Mouse (Mus musculus): Measurements from ENCODE around the gene Gm20503.

The Gm20503 gene

DNA sequence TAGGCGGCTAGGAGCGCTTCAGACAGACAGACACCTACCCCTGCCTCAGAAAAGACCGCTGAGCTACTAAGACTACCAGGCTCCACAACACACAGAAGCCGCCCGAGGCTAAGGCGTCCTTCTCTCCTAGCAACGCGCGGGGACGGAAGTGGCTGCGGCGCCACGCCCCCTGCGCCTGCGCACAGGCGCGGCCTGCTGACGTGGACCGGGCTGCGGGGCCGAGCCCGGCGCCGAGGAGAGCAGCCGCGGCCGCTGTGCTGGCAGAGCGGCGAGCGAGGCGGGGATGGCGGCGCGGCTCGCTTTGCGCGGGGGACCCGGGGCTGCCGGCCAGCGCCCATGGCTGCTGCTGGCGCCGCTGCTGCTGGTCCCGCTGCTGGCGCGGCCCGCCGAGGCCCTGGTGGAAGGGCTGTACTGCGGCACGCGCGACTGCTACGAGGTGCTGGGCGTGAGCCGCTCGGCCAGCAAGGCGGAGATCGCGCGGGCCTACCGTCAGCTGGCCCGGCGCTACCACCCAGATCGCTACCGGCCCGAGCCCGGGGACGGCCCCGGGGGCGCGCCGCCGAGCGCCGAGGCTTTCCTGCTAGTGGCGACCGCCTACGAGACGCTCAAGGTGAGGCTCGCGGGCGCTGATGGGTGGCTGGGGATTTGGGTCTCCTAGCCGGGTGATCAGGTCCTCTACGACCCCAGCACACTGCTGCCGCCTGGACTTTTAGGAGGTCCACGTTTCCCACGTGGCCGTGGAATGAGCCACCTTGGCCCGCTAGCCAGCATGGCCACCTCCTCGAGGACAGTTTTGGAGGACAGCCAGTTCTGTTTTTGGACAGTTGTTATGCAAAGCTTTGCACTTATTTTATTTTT, at the start of gene Gm20503:
Gm20503 (plus strand) TSS at position 263 of the 858 bp plus-strand sequence.
- DNase-seq, result peak; percentile 95

DNA sequence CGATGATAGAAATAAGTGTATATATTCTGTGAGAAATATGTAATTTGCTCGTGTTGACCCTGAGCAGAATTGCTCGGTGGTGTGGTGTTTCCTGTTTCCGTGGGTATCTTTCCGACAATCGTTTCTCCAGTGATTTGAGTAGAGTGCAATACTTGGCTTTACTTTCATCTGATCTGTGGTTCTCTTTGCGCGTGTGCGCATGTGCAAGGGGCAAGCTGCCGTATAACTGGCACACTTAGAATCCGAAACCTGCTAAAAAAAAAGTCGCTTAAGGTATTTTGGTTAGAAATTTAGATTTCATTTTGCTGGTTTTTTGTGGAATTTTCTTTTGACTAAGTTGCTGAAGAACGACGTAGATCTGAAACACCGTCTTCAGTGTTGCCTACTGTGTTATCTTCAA, 41.3 kb upstream of the Gm20503 start:
- no peak for DNase-seq

DNA sequence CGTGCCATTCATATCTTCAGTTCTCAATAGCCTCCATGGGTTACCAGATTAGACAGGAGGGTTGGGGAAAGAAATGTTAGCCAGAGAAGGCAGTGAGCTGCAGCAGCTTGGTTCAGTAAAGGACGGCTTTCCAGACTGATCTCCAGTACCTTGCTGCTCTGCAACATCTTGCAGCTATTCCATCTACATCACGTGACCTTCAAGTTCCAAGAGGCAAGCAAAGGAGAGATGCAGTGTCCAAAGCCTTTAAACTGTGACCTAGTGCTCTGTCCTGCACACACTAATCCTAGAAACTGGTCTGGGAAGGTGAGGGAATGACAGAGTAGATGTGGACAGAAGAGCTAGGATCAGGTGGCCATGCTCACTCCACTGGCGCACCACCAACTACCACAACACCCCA, 39.7 kb upstream of the Gm20503 start:
- DNase-seq, result no peak

DNA sequence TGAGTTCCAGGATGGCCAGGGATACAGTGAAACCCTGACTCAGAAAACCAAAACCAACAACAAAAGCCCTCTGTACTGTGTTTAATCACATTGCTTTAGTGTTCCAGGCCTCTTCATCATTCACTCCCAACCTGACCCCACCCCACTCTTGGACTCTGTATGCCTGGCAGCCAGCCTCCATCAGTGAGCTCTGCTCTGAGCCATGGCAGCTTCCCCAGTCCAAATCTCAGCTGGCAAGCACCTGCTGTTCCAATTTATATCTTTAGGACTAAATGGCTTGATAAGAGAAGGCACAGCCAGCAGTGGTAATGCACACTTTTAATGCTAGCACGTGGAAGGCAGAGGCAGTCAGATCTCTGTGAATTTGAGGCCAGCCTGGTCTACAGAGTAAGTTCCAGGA, 37.9 kb upstream of the Gm20503 start:
- no peak for DNase-seq

DNA sequence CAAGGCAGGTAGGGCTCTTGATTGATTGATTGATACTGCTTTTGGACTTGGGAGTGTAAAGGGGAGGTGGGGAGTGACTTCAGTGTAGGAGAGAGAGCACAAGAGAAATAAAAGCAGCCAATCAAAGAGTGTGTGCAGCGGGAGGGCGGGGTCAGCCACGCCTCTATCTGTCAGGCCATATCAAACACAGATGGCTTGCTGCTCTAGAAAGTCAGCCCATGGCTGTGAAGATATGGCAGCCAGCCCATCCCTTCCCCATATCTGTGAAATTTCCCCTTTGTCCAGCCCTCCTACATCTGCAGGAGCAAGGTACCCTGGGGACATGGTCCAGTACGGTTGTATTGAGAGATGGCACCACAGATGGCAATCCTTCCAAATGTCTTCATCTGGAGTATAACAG, 32.3 kb upstream of the Gm20503 start:
- DNase-seq, result no peak

DNA sequence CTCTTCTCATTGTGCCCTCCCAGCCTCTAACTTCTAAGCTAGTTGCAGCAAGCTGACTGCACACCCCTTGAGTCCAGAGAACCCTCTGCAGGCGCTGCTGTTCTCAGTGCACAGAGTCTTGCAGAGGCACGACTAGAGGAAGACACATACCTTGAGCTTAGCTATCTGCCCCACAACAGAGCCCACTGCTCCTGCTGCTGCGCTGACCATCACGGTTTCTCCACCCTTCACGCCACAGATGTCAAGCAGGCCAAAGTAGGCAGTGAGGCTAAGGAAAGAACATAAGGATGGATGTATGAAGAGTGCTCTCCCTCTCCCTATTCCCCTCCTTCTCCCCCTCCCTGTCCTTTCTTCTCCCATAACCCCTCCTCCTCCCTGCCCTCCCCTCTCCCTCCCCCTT, 27.3 kb upstream of the Gm20503 start:
- DNase-seq, result no peak

DNA sequence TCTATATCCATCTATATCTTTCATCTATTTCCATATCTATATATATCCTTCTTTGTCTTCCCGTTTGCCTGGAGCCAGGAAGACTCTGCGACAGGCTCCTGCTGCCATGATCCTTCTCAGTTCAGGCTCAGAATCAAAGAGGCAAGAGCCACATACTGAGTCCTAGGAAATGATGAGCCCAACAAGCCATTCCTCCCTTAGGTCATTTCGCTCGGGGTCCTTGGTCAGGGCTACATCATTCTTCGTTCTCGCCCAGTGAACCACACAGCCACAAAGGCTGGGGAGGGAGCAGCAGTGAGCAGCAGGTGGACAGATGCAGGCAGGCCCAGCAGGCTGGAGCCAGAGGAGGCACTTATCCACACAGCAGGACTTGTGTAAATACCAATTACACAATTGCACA, 21.6 kb upstream of the Gm20503 start:
- no peak for DNase-seq

DNA sequence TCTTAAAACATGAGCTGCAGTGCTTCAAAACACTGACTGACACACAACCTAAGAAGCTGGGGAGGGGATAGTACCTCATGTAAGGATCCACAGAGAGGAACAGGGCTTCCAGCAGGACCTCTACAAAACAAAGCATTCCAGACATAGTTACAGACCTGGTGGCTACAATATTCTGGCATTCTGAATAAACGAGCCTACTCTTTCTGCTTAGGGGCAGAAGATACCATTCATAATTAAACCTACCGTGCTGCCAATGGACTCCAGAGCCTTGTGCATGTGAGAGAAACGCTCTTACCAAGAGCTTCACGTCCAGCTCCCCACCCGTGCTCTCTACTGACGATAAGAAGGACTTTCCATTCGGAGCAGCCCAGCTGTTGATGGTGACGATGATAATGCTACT, 20.2 kb upstream of the Gm20503 start:
- no peak for DNase-seq

DNA sequence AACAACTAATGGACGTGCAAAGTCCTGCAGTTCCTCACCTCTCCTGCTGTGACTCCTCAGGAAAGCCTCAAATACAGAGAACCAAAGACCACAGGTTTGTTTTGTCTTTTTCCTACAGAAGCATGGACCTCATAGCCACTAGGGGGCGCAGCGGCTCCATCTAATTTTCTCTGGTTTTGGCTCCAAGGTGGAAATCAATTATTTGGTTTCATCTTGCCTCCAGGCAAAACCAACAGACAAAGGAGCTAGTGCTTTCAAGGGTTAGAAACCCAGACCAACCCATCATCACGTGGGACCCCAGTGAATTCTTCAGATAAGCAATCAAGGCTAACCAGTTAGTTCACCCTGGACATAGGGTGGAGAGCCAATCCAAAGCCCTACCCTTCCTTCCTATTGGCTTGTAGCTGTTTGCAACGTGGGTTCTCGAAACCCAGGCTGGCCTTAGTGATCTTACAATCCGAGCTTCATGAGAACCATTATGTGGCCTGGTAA, 17.8 kb upstream of the Gm20503 start:
- peak; percentile 86 for DNase-seq

DNA sequence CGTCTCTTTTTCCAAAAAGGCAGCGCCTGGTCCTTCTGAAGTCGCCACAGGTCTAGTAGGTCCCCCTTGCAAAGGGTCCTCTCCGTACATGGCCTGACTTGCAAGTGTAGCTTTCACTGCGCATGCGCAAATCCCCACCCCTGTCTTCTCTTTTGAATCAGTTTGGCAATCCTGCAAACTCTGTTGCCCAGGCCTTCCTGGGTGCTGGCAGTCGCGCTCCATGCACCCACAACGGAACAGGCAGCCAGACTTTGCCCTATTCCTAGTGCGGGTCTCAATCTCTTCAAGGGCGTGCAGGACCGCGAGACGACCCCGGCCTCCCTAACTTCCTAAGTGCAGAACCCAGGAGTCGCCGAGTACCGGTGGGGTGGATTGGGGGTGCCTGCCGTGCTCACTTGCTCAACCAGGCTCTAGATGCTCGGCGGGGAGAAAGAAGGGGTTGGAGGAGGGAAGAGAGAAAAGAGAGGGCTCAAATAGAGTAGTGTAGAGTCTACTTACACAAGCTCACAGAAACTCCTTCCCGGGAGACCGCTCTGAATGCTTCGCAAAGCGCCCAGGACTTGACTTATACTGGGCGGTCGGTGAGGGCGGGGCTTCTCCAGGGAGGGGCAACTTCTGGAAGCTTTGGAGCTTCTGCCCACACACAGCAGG, 16.3 kb upstream of the Gm20503 start, which contains the start of gene Ptgr1:
Ptgr1 (minus strand) TSS at position 580 of the 651 bp plus-strand sequence.
- peak; percentile 92 for DNase-seq

DNA sequence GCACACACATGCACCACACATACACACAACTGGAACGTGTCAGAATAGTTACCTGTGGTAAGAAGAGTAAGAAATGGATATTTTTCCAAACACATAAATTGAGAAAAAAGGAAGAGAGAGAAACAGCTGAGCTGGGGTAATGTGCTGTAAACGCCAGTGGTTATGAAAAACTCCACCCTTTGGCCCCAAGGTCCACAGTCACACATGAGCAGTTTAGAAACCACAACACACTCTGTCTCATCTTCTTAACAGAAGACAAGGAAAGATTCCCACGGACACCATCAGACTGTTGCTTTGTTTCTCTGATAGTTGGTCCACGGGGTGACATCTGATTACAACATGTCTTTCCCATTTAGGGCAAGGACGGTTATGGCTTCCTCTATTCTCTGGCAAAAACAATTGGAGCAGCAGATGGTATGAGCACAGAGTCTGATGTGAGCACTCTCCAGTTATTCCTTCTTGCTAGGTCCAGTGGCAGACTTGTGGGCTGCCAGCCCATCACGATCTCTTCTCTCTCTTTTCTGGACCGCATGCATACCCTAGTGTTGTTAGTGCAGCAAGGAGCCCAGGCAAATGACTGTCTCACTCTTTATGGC, 13.6 kb upstream of the Gm20503 start:
- DNase-seq, result no peak

DNA sequence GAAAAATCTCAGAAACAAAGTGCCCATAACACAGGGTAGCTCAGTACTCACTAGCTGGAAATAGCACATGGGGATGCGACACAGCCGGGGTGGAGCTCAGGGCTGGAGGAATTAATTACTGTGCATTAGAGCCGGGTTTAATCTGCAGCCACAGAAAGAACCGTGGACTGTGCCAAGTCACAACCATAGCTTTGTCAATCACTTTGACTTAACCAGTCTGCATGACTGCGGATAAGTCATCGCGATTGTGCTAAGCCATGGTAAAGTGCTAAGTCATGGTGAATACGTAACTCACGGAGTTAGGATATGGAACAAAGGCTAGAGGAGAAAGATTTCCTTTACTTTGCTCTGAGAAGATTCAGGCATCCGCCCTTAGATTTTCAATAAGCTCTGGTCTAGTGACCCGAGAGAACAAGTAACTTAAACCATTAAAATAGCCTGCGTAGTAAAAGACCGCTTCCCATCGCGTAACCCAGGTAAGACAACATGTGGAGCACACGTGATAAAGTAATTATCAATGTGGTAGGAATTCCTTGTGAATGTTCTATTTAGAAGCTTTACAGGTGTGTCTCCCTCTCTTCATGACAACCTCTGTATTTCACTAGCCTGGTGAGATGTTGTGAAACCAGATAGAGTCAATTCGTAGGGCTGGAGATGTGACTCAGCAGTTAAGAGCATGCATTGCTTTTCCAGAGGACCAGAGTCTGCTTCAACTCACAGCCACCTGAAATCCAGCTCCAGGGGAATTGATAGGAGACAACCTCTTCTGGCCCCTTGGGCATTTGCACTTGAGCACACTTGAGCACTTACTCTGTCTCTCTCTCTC, 12.2 kb upstream of the Gm20503 start:
- DNase-seq, result no peak

DNA sequence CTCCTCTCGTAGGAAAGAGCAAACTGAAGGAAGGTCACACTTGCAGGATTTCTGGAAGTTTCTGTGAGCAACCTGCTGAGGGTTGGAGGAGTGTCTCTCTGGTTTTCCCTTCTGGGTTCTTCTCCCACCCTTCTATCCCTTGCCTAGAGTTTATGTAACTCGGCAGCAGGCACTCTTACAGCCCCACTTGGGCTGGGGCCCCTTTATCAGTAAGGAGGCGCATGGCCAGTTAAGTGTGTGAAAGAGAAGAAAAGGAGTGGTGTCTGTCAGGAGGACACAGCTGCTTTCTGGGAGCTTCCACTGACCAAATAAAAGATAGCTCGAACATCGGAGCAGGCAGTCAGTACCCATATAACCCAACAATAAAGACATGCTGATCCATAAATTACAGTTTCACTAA, 10.8 kb upstream of the Gm20503 start:
- DNase-seq, result no peak

DNA sequence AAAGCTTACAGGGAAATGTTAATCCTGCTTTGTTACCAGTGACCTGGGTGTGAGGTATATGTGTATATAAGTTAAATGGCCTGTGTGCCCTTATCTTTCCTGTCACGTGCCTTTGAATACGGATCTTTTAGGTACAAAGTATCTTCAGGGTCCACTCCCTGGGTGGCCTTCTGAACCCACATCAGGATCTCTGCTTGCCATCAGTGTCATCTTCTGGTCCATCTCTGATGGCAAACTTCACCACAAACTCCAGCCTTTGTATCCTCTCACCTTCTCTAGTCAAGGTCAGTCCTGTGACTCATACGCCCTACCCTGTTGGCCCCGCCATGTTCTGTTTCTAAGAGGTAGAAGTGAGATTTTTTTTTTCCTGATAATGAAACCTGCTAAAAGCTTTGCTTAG, 8.2 kb upstream of the Gm20503 start, which contains the start of gene Dnajc25:
Dnajc25 (plus strand) TSS at position 301 of the 400 bp plus-strand sequence.
- no peak for DNase-seq

DNA sequence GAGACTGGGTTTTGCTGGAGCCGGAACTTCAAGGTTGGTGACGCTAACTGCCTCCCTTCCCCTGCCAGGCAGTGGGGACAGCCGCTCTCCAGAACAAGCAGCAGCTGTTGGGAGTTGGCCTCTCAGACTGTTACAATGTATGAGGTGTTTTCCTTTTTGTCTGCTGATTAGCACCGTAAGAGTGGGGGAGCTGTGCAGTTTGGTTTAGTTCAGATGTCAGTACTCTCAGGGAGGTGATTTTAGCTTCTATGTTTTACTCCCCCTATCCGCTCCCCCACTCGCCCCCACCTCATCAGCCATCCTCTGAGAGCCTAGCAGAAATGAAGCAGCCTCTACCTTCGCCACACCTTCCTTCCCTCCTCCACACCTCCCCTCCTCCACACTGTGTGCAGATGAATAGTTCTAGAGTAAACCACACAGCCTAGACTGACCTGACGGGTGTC, 7.7 kb upstream of the Gm20503 start:
- no peak for DNase-seq

DNA sequence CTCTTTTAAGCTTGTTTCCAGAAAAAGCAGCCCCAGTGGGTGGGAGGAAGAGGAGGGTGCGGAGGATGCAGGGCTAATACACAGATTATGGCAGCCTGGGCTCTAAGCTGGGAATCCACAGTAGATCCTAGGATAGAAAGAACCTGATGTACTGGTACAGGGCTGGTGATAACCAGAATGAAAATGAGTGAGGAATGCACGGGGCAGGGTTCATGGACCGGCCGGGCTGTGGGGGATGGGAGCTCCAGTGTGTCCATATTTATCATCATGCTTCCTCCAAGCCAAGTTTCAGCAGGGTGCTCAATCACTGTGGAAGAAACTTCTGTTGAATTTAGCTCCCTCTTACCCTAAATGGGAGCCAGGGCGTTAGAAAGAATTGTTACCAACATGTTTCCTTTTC, 5.9 kb upstream of the Gm20503 start:
- DNase-seq, result no peak

DNA sequence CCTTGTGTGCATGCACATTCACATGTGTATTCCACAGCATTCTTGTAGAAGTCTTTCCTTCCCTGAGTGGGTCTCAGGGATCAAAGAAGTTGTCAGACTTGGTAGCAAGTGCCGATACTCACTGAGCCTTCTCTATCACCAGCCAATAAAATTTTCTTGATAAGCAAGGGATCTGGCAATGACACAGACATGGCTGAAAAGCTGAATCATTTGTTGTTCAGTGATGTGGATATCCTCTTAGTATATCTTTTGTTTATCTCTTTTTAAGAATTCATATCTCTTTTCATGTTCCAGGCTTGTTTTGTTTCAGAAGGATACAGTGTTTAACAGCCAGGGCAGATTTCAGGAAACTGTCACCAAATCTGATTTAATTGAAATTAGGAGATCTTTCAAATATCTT, 4.3 kb upstream of the Gm20503 start:
- no peak for DNase-seq

DNA sequence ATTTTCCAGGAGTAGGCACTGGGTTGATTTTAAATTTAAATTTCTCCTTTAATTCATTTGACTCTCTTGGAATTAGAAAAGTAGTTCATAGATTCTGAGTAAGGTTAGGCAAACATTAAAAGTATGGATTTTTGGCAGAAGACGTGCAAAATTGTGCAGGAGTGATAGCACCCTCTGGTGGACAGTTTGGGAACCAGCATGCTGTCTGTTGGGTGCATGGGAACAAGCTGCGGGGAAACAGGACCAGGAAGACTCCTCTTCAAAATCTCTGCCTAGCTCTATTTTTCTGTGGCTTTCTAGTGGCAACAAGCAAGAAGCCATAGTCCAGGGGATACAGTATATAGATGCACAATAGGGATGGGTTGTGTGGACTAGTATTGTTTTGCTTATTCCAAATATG, 3.3 kb upstream of the Gm20503 start:
- peak; percentile 80 for DNase-seq

DNA sequence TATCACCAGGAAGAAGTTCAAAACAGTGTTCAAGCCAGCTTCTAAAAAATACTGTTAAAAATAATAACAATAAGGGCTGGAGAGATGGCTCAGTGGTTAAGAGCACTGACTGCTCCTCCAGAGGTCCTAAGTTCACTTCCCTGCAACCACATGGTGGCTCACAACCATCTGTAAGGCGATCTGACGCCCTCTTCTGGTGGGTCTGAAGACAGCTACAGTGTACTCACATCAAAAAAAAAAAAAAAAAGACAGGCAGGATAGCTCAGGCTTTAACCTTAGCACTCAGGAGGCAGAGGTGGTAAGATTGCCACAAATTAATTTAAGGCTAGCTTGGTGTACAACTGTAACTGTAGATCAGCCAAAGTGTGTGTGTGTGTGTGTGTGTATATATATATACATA, 2.4 kb upstream of the Gm20503 start:
- DNase-seq, result peak; percentile 72

DNA sequence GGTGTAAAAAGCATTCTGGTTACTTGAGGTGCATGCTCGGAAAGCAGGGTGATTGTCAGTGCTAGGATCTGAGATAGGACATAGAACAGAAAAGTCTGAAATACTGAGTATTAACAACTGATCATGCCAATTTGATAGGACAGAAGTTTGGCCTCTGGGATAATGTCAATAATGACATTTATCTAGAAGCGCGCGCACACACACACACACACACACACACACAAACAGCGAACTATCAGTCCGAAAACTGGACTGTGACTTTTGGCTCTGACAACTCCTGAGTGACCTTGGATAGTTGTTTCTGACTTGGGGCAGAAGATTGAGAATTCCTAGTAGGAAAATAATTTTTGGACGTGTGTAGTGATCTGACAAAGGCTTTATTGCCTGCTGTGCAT, 793 bp downstream of the Gm20503 start:
- no peak for DNase-seq

DNA sequence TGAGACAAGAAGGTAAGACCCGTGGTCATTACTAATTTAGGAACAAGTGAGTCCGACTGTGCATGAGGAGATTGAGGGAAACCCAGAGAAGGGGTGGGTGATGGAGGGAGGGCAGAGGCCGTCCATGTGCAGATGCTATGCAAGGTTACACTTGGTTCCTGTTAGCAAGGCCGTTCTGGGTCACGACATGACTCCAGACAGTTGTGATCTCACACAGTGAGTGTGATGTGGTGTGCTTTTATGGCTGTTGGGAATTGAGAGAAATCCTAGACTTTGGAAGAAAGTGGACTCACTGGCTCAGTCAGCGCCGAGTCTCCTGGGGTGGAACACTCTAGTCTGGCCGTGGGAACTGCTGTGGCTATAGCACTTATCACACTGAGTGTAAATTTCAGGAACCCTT, 3.2 kb downstream of the Gm20503 start:
- DNase-seq, result no peak

DNA sequence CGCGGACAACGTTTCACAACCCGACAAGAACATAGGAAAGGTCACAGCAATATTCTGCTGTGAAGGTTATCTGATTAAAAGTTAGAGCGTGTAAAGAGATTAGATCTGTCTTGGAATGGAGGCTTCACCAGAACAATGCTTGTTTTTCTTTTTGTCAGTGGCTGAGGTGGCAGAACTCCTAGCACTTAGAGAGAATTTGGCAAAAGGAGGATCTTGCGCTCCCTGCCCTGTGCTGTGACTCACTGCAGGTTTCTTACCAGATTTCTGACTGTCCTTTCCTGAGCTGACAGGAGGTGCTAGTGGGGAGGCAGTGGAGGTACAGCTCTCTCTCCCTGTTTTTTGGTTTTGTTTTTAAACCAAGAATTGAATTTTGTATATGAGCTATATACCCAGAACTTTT, 4.0 kb downstream of the Gm20503 start:
- DNase-seq, result no peak

DNA sequence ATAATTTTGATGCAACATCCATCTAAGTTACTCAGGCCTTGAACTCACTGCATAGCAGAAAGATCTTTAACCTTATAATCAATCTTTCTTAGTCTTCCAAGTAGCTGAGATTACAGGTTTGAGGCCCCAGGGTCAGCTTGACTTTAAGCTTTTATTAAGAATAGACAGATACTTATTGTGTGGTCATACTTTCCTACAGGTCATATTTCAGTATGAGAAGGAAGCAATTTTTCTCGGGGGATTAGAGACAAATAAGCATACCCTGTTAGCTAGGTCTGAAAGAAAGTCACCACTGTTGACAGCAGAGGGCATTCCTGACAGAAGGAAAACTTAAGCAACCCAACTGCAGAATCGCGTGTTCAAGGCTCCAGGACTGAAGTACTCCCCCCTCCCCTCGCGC, 5.0 kb downstream of the Gm20503 start:
- no peak for DNase-seq

All from thymus, postnatal 14 days (tissue).